Mouse (Mus musculus) liver, embryonic 12.5 days (tissue): ENCODE data around the gene Tspyl1. TPM values are rescaled to one million over a fixed set of nuclear protein-coding genes. Genes with fewer than 3 reads are reported as not detected.
A peak's percentile ranks its signal among the peaks of the same experiment; 100 is the strongest.

ENCODE experiments used
- ATAC-seq: fragments of 200-750 bp; cut with Nextera tagmentation; 2 replicates; pipeline ENCODE4 v1.8.0; 2017; ENCODE audit warnings: moderate number of reproducible peaks, mild to moderate bottlenecking, moderate library complexity
- H3K27ac ChIP-seq: fragments of 300-500 bp; sonication (generic); 2 replicates; pipeline ENCODE4 v1.5.1; 2016; ENCODE audit warnings: mild to moderate bottlenecking
- H3K27me3 ChIP-seq: fragments of 300-500 bp; sonication (generic); replicated peaks from 2 replicates; pipeline ENCODE4 v1.6.1; 2016; ENCODE audit warnings: mild to moderate bottlenecking, moderate library complexity
- H3K36me3 ChIP-seq: fragments of 300-500 bp; sonication (generic); 2 replicates; pipeline ENCODE4 v1.6.1; 2016; ENCODE audit warnings: mild to moderate bottlenecking, moderate library complexity
- H3K4me1 ChIP-seq: fragments of 300-500 bp; sonication (generic); 2 replicates; pipeline ENCODE4 v1.6.1; 2016
- H3K4me2 ChIP-seq: fragments of 300-500 bp; sonication (generic); 2 replicates; pipeline ENCODE4 v1.6.1; 2016; ENCODE audit warnings: mild to moderate bottlenecking, moderate library complexity
- H3K4me3 ChIP-seq: fragments of 300-500 bp; sonication (generic); 2 replicates; pipeline ENCODE4 v1.5.1; 2016; ENCODE audit warnings: mild to moderate bottlenecking, moderate library complexity
- H3K9ac ChIP-seq: fragments of 300-500 bp; sonication (generic); 2 replicates; pipeline ENCODE4 v1.6.1; 2016; ENCODE audit warnings: mild to moderate bottlenecking, moderate library complexity
- H3K9me3 ChIP-seq: fragments of 300-500 bp; sonication (generic); replicated peaks from 2 replicates; pipeline ENCODE4 v1.6.1; 2016; ENCODE audit warnings: mild to moderate bottlenecking, moderate library complexity
- WGBS: fragments of 180-500 bp; shearing (Covaris S2); methylation state at CpG from one replicate; pipeline ENCODE4 v1.1.7; 2016; ENCODE audit not compliant: insufficient replicate concordance; 5-methylcytosine and 5-hydroxymethylcytosine counted together
- polyA plus RNA-seq: library from polyadenylated mRNA; unstranded; fragments of >200 nt; fragmentation: Nextera tagmentation; extraction: Ambion mirVana; gene quantifications from 2 replicates; pipeline ENCODE4 v1.2.1, GENCODE M21; 2016

Gene Tspyl1
- polyA plus RNA-seq, 1 experiment from 2014 or later, result 40.3 TPM

DNA sequence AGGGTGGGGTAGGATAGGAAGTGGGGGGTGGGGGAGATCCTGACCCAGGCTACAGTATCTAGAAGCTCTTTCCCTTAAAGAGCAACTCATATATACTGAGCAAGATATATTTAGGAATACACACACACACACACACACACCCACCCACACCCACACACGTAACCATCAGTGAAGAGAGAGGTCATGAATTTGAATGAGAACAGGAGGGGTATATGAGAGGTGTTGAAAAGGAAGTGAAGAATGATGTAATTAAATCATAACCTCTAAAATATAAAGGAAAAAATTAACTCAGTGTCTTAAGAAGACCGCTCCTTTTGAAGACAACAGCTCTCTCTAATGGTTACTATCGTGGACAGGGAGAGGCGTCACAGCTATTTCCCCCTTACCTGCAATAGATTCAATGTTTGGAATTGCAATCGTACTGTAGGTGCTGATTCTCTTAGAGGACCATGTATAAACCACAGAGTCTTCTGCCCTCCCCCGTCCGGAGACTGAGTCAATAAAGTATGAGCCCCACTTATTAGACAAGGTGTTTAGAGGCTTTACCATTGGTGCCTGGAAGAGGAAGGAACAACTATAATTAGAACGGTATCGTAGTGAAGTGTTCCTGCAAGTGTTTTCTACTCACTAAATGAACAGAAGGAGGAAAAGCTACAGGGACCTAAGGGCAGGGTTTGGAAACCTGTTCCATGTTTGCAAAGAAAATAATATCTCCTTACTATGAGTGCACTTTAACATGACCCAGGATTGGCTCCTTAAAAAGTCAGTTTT, 28.1 kb downstream of the Tspyl1 start:
- H3K9me3 ChIP-seq, result no peaks in the 10 kb centered on the region
- no peak overlapping the region for H3K4me2 ChIP-seq
- no peak for ATAC-seq
- no peaks in the 10 kb centered on the region for H3K4me1 ChIP-seq
- no peak overlapping the region for H3K9ac ChIP-seq
- no peaks in the 10 kb centered on the region for H3K27me3 ChIP-seq
- no peak overlapping the region for H3K27ac ChIP-seq
- WGBS, result 60% methylated on average over 9 of the region's 9 CpGs
- 0 out of 2 replicates have a peak, but pooled peaks cover 6% of the 10 kb centered on the region for H3K36me3 ChIP-seq
- H3K4me3 ChIP-seq, result no peak overlapping the region

DNA sequence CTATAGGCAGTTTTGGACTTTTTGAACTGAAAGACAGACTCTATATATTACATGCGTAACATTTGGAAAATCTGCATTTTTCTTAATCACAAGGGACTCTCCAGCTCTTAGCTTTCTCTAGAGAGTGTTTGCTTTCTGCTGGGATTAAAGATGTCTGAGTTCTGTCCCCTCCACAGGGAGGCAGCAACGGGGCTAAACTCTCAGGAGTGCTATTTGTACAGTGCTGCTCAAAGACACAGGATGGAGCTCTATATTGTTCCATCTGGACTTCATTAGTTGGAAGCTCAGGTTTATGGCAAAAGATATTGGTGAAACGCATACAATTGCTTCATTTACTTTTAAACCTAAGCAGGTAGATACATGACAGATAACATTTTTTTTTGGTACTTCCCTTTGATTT, 30.5 kb downstream of the Tspyl1 start:
- ATAC-seq, result no peak
- no peaks in the 10 kb centered on the region for H3K27me3 ChIP-seq
- 0 out of 2 replicates have a peak, but pooled peaks cover 9% of the 10 kb centered on the region for H3K4me1 ChIP-seq

GRCm38 (mm10) chr10:34316571-34317216, 34.7 kb downstream of the Tspyl1 start:
- 0 out of 2 replicates have a peak, but pooled peaks cover 9% of the 10 kb centered on the region for H3K4me1 ChIP-seq
- WGBS, result 9% methylated on average over 3 of the region's 3 CpGs
- peak overlapping the region; percentile 24; the same call in 1 of the 2 replicates for H3K4me2 ChIP-seq
- H3K27me3 ChIP-seq, result no peaks in the 10 kb centered on the region
- H3K9ac ChIP-seq, result no peak overlapping the region
- no peak overlapping the region for H3K27ac ChIP-seq
- ATAC-seq, result no peak
- no peaks in the 10 kb centered on the region for H3K36me3 ChIP-seq
- no peaks in the 10 kb centered on the region for H3K9me3 ChIP-seq
- no peak overlapping the region for H3K4me3 ChIP-seq

More for the DNA sequence above, 30.5 kb downstream of the Tspyl1 start:
- Histone ChIP-seq H3K9ac (no peak overlapping the region), H3K9me3 (no peaks in the 10 kb centered on the region), H3K36me3 (0 out of 2 replicates have a peak, but pooled peaks cover 6% of the 10 kb centered on the region), H3K4me3 (no peak overlapping the region), H3K4me2 (no peak overlapping the region), H3K27ac (no peak overlapping the region)
- WGBS, result 71% methylated on average over 3 of the region's 3 CpGs

- no peaks in the 10 kb centered on the region for H3K9me3 ChIP-seq
- 0 out of 2 replicates have a peak, but pooled peaks cover 5% of the 10 kb centered on the region for H3K36me3 ChIP-seq
- no peak overlapping the region for H3K9ac ChIP-seq
- no peak overlapping the region for H3K27ac ChIP-seq
- no peak overlapping the region for H3K4me2 ChIP-seq
- ATAC-seq, result no peak
- H3K27me3 ChIP-seq, result no peaks in the 10 kb centered on the region
- WGBS, result 65% methylated on average over 2 of the region's 2 CpGs
- H3K4me1 ChIP-seq, result 0 out of 2 replicates have a peak, but pooled peaks cover 9% of the 10 kb centered on the region
- no peak overlapping the region for H3K4me3 ChIP-seq
These were observed 35.2 kb downstream of the Tspyl1 start for GRCm38 (mm10) chr10:34317217-34317606.

GRCm38 (mm10) chr10:34320809-34321208, 38.8 kb downstream of the Tspyl1 start:
- Histone ChIP-seq H3K36me3 (0 out of 2 replicates have a peak, but pooled peaks cover 5% of the 10 kb centered on the region), H3K9me3 (no peaks in the 10 kb centered on the region), H3K27me3 (no peaks in the 10 kb centered on the region), H3K9ac (no peak overlapping the region), H3K27ac (no peak overlapping the region), H3K4me2 (no peak overlapping the region), H3K4me1 (0 out of 2 replicates have a peak, but pooled peaks cover 9% of the 10 kb centered on the region), H3K4me3 (no peak overlapping the region)
- WGBS, result 65% methylated on average over 2 of the region's 2 CpGs
- no peak for ATAC-seq

GRCm38 (mm10) chr10:34326701-34327100, 44.7 kb downstream of the Tspyl1 start:
- WGBS, result 27% methylated on average over 4 of the region's 4 CpGs
- H3K9ac ChIP-seq, result no peak overlapping the region

GRCm38 (mm10) chr10:34327144-34327543, 45.2 kb downstream of the Tspyl1 start:
- no peak for ATAC-seq
- WGBS, result 51% methylated on average over 5 of the region's 5 CpGs
- Histone ChIP-seq H3K4me3 (no peak overlapping the region), H3K4me1 (no peaks in the 10 kb centered on the region), H3K27me3 (no peaks in the 10 kb centered on the region), H3K4me2 (no peak overlapping the region), H3K9ac (no peak overlapping the region), H3K36me3 (0 out of 2 replicates have a peak, but pooled peaks cover under 1% of the 10 kb centered on the region), H3K9me3 (no peaks in the 10 kb centered on the region), H3K27ac (no peak overlapping the region)

More at GRCm38 (mm10) chr10:34326701-34327100, 44.7 kb downstream of the Tspyl1 start:
- no peak for ATAC-seq
- Histone ChIP-seq H3K36me3 (0 out of 2 replicates have a peak, but pooled peaks cover 5% of the 10 kb centered on the region), H3K4me3 (no peak overlapping the region), H3K4me1 (no peaks in the 10 kb centered on the region), H3K27ac (no peak overlapping the region), H3K4me2 (no peak overlapping the region), H3K9me3 (no peaks in the 10 kb centered on the region), H3K27me3 (no peaks in the 10 kb centered on the region)

DNA sequence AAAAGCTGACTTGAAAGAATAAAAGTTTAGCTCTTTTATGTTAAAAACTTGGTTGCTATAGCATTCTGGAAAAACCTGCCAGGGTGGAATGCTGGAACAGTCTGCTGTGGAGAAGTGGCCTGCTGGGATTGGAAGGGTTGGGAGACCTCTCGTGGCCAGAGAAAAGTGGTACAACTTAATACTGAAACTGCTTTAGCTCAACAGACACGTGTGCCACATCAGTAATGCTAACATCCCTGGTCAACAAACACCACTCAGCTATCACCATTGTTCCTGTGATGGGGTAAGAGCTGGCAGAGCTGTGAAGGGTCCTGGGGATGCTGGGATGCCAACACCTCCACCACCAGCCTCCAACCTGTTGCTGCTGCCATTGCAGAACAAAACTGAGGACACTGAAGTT, 46.3 kb downstream of the Tspyl1 start:
- Histone ChIP-seq H3K27ac (no peak overlapping the region), H3K36me3 (no peaks in the 10 kb centered on the region), H3K9me3 (no peaks in the 10 kb centered on the region), H3K4me2 (no peak overlapping the region), H3K4me1 (no peaks in the 10 kb centered on the region), H3K27me3 (no peaks in the 10 kb centered on the region), H3K4me3 (no peak overlapping the region), H3K9ac (no peak overlapping the region)
- WGBS, result 12% methylated on average over 2 of the region's 2 CpGs
- ATAC-seq, result no peak

Other genes starting within 250 kb of the Tspyl1 start
- not detected in 2 replicates for gene Trappc3l, start 244.6 kb upstream of the Tspyl1 start, polyA plus RNA-seq
- not detected in 2 replicates for gene Calhm4, start 237.9 kb upstream of the Tspyl1 start, polyA plus RNA-seq
- gene Calhm5, start 185.7 kb upstream of the Tspyl1 start, polyA plus RNA-seq, result 0.06 and 0.07 TPM in 2 replicates
- 0.62 and 0.87 TPM in 2 replicates for gene Calhm6, start 154.2 kb upstream of the Tspyl1 start, polyA plus RNA-seq
- 10.1 and 10.8 TPM in 2 replicates for gene Dse, start 74.5 kb upstream of the Tspyl1 start, polyA plus RNA-seq
- 1.5 and 2.1 TPM in 2 replicates for gene Tspyl4, start 15.3 kb downstream of the Tspyl1 start, polyA plus RNA-seq
- 0.06 and 0.14 TPM in 2 replicates for gene Col10a1, start 107.8 kb downstream of the Tspyl1 start, polyA plus RNA-seq
- 10.1 and 13.0 TPM in 2 replicates for gene Nt5dc1, start 136.4 kb downstream of the Tspyl1 start, polyA plus RNA-seq
- gene Frk, start 201.2 kb downstream of the Tspyl1 start, polyA plus RNA-seq, result 1.6 TPM in 2 replicates